Mouse (Mus musculus): ENCODE measurements at regions not wholly inside any gene's neighbourhood (a gene's known extent, or its start where the extent isn't known, plus 50 kb on each side); places are given as distances from the start of the nearest gene placed in this dataset.

DNA sequence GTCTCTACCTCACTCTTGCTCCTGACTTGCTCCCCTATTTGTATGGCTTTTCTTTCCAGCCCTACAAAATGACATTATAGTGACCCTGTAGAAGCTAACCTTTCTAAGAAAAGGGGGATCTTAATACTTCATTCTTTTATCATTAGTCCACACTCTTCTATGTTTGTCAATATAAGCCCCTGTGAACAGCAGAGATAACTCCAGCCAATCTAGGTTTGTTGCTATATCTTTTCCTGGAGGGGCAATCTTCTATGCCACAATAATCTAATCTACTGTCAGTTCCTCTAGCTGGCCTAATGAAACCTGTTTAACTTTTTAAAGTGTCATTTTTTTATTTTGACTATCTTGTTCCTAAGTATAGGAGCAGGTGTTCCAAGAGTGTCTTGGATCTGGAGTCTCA is 622.2 kb downstream of the Gbe1 start:
- no peak for TF ChIP-seq POLR2A (IDR thresholded peaks at IDR 0.05; ENCODE audit: borderline replicate concordance, extremely low read depth, insufficient read depth, insufficient read length, poor library complexity, severe bottlenecking)
- TF ChIP-seq CTCF (IDR thresholded peaks at IDR 0.05; ENCODE audit: borderline replicate concordance, extremely low read depth, insufficient read depth, insufficient read length): no peak
